Mouse (Mus musculus) urinary bladder, postnatal 0 days (tissue): ENCODE results near the gene 1700123K08Rik. TPM values are rescaled to one million over a fixed set of nuclear protein-coding genes. Genes with fewer than 3 reads are reported as not detected.

Experiments
- microRNA-seq: library from miRNA; unstranded; fragments of <30 nt; microRNA quantifications from one replicate; pipeline ENCODE4, GENCODE M21; 2016
- polyA plus RNA-seq: library from polyadenylated mRNA; unstranded; fragments of >200 nt; fragmentation: Nextera tagmentation; extraction: Ambion mirVana; gene quantifications from 2 replicates; pipeline ENCODE4 v1.2.1, GENCODE M21; 2015

The 1700123K08Rik gene
- not detected in 2 replicates for polyA plus RNA-seq

GRCm38 (mm10) chr5:138564612-138565011, at the start of gene 1700123K08Rik:
Gene 1700123K08Rik, minus strand, starts transcription at chr5:138564712.

Small RNA genes within 50 kb of the gene (microRNA-seq; reads per million reads assigned to microRNA genes)
- gene Gm24082 = not detected

Other genes with a start within 250 kb of the 1700123K08Rik start
- gene Pvrig, start 222.8 kb downstream of the 1700123K08Rik start, polyA plus RNA-seq = not detected in 2 replicates
- gene Zfp157, start 123.2 kb downstream of the 1700123K08Rik start, polyA plus RNA-seq = 9.4 and 9.6 TPM in 2 replicates
- 34.3 and 36.9 TPM in 2 replicates for gene Zfp68, start 55.0 kb upstream of the 1700123K08Rik start, polyA plus RNA-seq
- 4.5 and 5.1 TPM in 2 replicates for gene A430033K04Rik, start 58.1 kb upstream of the 1700123K08Rik start, polyA plus RNA-seq
- gene Fam20c, start 189.8 kb upstream of the 1700123K08Rik start, polyA plus RNA-seq = 8.4 and 16.9 TPM in 2 replicates